Mouse (Mus musculus): ENCODE results near the gene Olfr781. TPM values are rescaled to one million over a fixed set of nuclear protein-coding genes. Genes with fewer than 3 reads are reported as not detected.
"Not testable (repeated sequence)": the region's sequence is repeated elsewhere in the genome, so short reads cannot be mapped to it uniquely, and the experiment has no call there.

Gene Olfr781
- polyA plus RNA-seq, 1 experiment from 2014 or later, result not detected

- Histone ChIP-seq H3K4me1 (replicated peaks; ENCODE audit: control insufficient read depth, insufficient read depth) (no peaks in the 10 kb centered on the region), H3K4me3 (ENCODE audit: low read depth, low read length) (no peak overlapping the region), H3K27ac (replicated peaks) (no peak overlapping the region), H3K9ac (ENCODE audit: low read length) (no peak overlapping the region), H3K27me3 (ENCODE audit: control insufficient read depth, insufficient read depth, low read length) (no peaks in the 10 kb centered on the region), H3K36me3 (ENCODE audit: control insufficient read depth, insufficient read depth, low read length) (no peaks in the 10 kb centered on the region), H3K9me3 (ENCODE audit: control insufficient read depth, low read length) (no peaks in the 10 kb centered on the region), H3K4me2 (replicated peaks; ENCODE audit: low read depth) (no peak overlapping the region)
- TF ChIP-seq EP300 (optimal IDR thresholded peaks at IDR 0.05), result no peak
- TF ChIP-seq CTCF (IDR thresholded peaks at IDR 0.05; ENCODE audit: low read depth), result no peak
- 71% methylated on average over 5 of the region's 5 CpGs for WGBS
- ATAC-seq (ENCODE audit: low FRiP score, low TSS enrichment), result no peak
- no peak for DNase-seq (ENCODE audit: low spot score)
Observed at GRCm38 (mm10) chr10:129357307-129357706, 28.7 kb downstream of the Olfr781 start.

- not testable (repeated sequence) for H3K27ac ChIP-seq (replicated peaks); H3K36me3 ChIP-seq (ENCODE audit: control insufficient read depth, insufficient read depth, low read length); H3K27me3 ChIP-seq (ENCODE audit: control insufficient read depth, insufficient read depth, low read length); H3K9me3 ChIP-seq (ENCODE audit: control insufficient read depth, low read length); H3K4me3 ChIP-seq (ENCODE audit: low read depth, low read length); DNase-seq (ENCODE audit: low spot score); H3K4me1 ChIP-seq (replicated peaks; ENCODE audit: control insufficient read depth, insufficient read depth); H3K4me2 ChIP-seq (replicated peaks; ENCODE audit: low read depth); H3K9ac ChIP-seq (ENCODE audit: low read length); ATAC-seq (ENCODE audit: low FRiP score, low TSS enrichment)
- 89% methylated on average over 5 of the region's 5 CpGs for WGBS
Observed at GRCm38 (mm10) chr10:129374051-129374450, 45.4 kb downstream of the Olfr781 start.

Other genes starting within 250 kb of the Olfr781 start
- not detected in 2 replicates for gene Olfr767, start 245.9 kb upstream of the Olfr781 start, polyA plus RNA-seq (2015; fragmentation: Nextera tagmentation; extraction: Ambion mirVana)
- gene Olfr768, start 229.5 kb upstream of the Olfr781 start, polyA plus RNA-seq (2015; fragmentation: Nextera tagmentation; extraction: Ambion mirVana), result not detected in 2 replicates
- gene Olfr769, start 211.0 kb upstream of the Olfr781 start, polyA plus RNA-seq (2015; fragmentation: Nextera tagmentation; extraction: Ambion mirVana), result not detected in 2 replicates
- not detected in 2 replicates for gene Olfr770, start 189.9 kb upstream of the Olfr781 start, polyA plus RNA-seq (2015; fragmentation: Nextera tagmentation; extraction: Ambion mirVana)
- gene Olfr771, start 164.1 kb upstream of the Olfr781 start, polyA plus RNA-seq (2015; fragmentation: Nextera tagmentation; extraction: Ambion mirVana), result not detected in 2 replicates
- gene Olfr772, start 150.9 kb upstream of the Olfr781 start, polyA plus RNA-seq (2015; fragmentation: Nextera tagmentation; extraction: Ambion mirVana), result not detected in 2 replicates
- not detected in 2 replicates for gene Olfr773, start 141.4 kb upstream of the Olfr781 start, polyA plus RNA-seq (2015; fragmentation: Nextera tagmentation; extraction: Ambion mirVana)
- gene Olfr774, start 92.7 kb upstream of the Olfr781 start, polyA plus RNA-seq (2015; fragmentation: Nextera tagmentation; extraction: Ambion mirVana), result not detected in 2 replicates
- gene Olfr775, start 80.4 kb upstream of the Olfr781 start, polyA plus RNA-seq (2015; fragmentation: Nextera tagmentation; extraction: Ambion mirVana), result not detected in 2 replicates
- gene Olfr776, start 69.7 kb upstream of the Olfr781 start, polyA plus RNA-seq (2015; fragmentation: Nextera tagmentation; extraction: Ambion mirVana), result not detected in 2 replicates
- gene Olfr777, start 57.4 kb upstream of the Olfr781 start, polyA plus RNA-seq (2015; fragmentation: Nextera tagmentation; extraction: Ambion mirVana), result not detected in 2 replicates
- gene Olfr780, start 10.7 kb upstream of the Olfr781 start, polyA plus RNA-seq (2015; fragmentation: Nextera tagmentation; extraction: Ambion mirVana), result not detected in 2 replicates
- not detected in 2 replicates for gene Olfr782, start 20.0 kb downstream of the Olfr781 start, polyA plus RNA-seq (2015; fragmentation: Nextera tagmentation; extraction: Ambion mirVana)
- 0.04 TPM in 1 of 2 replicates, not detected in the other for gene Olfr784, start 55.2 kb downstream of the Olfr781 start, polyA plus RNA-seq (2015; fragmentation: Nextera tagmentation; extraction: Ambion mirVana)
- gene Olfr785, start 76.6 kb downstream of the Olfr781 start, polyA plus RNA-seq (2015; fragmentation: Nextera tagmentation; extraction: Ambion mirVana), result not detected in 2 replicates
- gene Olfr786, start 98.5 kb downstream of the Olfr781 start, polyA plus RNA-seq (2015; fragmentation: Nextera tagmentation; extraction: Ambion mirVana), result 0.06 TPM in 1 of 2 replicates, not detected in the other
- gene Olfr787, start 133.0 kb downstream of the Olfr781 start, polyA plus RNA-seq (2015; fragmentation: Nextera tagmentation; extraction: Ambion mirVana), result not detected in 2 replicates
- not detected in 2 replicates for gene Olfr788, start 142.1 kb downstream of the Olfr781 start, polyA plus RNA-seq (2015; fragmentation: Nextera tagmentation; extraction: Ambion mirVana)
- not detected in 2 replicates for gene Olfr789, start 155.9 kb downstream of the Olfr781 start, polyA plus RNA-seq (2015; fragmentation: Nextera tagmentation; extraction: Ambion mirVana)
- gene Olfr790, start 169.6 kb downstream of the Olfr781 start, polyA plus RNA-seq (2015; fragmentation: Nextera tagmentation; extraction: Ambion mirVana), result not detected in 2 replicates
- gene Olfr791, start 192.9 kb downstream of the Olfr781 start, polyA plus RNA-seq (2015; fragmentation: Nextera tagmentation; extraction: Ambion mirVana), result not detected in 2 replicates
- not detected in 2 replicates for gene Olfr792, start 210.3 kb downstream of the Olfr781 start, polyA plus RNA-seq (2015; fragmentation: Nextera tagmentation; extraction: Ambion mirVana)
- gene Olfr794, start 238.8 kb downstream of the Olfr781 start, polyA plus RNA-seq (2015; fragmentation: Nextera tagmentation; extraction: Ambion mirVana), result not detected in 2 replicates

Data from stomach, postnatal 0 days (tissue).